Mouse (Mus musculus): ENCODE measurements around the gene Cdh4. TPM values are rescaled to one million over a fixed set of nuclear protein-coding genes. Genes with fewer than 3 reads are reported as not detected.

Cdh4 gene
- total and polyA plus RNA-seq, 2 experiments from 2014 or later, result 0.51 to 2.1 TPM

- Histone ChIP-seq H3K27me3 (ENCODE audit: control insufficient read depth, insufficient read depth, low read length) (no peaks in the 10 kb centered on the region), H3K27ac (ENCODE audit: low read depth) (no peak overlapping the region), H3K4me1 (ENCODE audit: control insufficient read depth, insufficient read depth) (no peaks in the 10 kb centered on the region), H3K9me3 (replicated peaks; ENCODE audit: control insufficient read depth, low read length) (no peaks in the 10 kb centered on the region), H3K4me3 (ENCODE audit: low read depth, low read length) (no peak overlapping the region), H3K36me3 (replicated peaks; ENCODE audit: control insufficient read depth, insufficient read depth, low read length) (no peaks in the 10 kb centered on the region), H3K9ac (replicated peaks; ENCODE audit: low read depth, low read length) (no peak overlapping the region), H3K4me2 (ENCODE audit: low read depth, low read length) (no peak overlapping the region)
- ATAC-seq (ENCODE audit: insufficient read depth, low read depth), result no peak
- 62% methylated on average over 16 of the region's 16 CpGs for WGBS
- TF ChIP-seq CTCF (IDR thresholded peaks at IDR 0.05; ENCODE audit: low read depth) (no peak), EP300 (IDR thresholded peaks at IDR 0.05; ENCODE audit: low read depth) (no peak)
- DNase-seq (ENCODE audit: low spot score), result no peak
Measured at GRCm38 (mm10) chr2:179733141-179733831, 291.1 kb downstream of the Cdh4 start.

GRCm38 (mm10) chr2:179742419-179742818 is 300.2 kb downstream of the Cdh4 start:
- Histone ChIP-seq H3K9me3 (replicated peaks; ENCODE audit: control insufficient read depth, low read length) (no peaks in the 10 kb centered on the region), H3K4me2 (ENCODE audit: low read depth, low read length) (no peak overlapping the region), H3K4me3 (ENCODE audit: low read depth, low read length) (no peak overlapping the region), H3K9ac (replicated peaks; ENCODE audit: low read depth, low read length) (no peak overlapping the region), H3K4me1 (ENCODE audit: control insufficient read depth, insufficient read depth) (no peaks in the 10 kb centered on the region), H3K27ac (ENCODE audit: low read depth) (no peak overlapping the region), H3K36me3 (replicated peaks; ENCODE audit: control insufficient read depth, insufficient read depth, low read length) (no peaks in the 10 kb centered on the region), H3K27me3 (ENCODE audit: control insufficient read depth, insufficient read depth, low read length) (no peaks in the 10 kb centered on the region)
- WGBS, result 100% methylated on average over 1 of the region's 1 CpGs
- TF ChIP-seq EP300 (IDR thresholded peaks at IDR 0.05; ENCODE audit: low read depth) (no peak), CTCF (IDR thresholded peaks at IDR 0.05; ENCODE audit: low read depth) (no peak)
- no peak for DNase-seq (ENCODE audit: low spot score)
- ATAC-seq (ENCODE audit: insufficient read depth, low read depth), result no peak

- Histone ChIP-seq H3K36me3 (replicated peaks; ENCODE audit: control insufficient read depth, insufficient read depth, low read length) (no peaks in the 10 kb centered on the region), H3K4me3 (ENCODE audit: low read depth, low read length) (no peak overlapping the region), H3K27me3 (ENCODE audit: control insufficient read depth, insufficient read depth, low read length) (no peaks in the 10 kb centered on the region), H3K9ac (replicated peaks; ENCODE audit: low read depth, low read length) (no peak overlapping the region), H3K4me2 (ENCODE audit: low read depth, low read length) (no peak overlapping the region), H3K4me1 (ENCODE audit: control insufficient read depth, insufficient read depth) (no peaks in the 10 kb centered on the region), H3K9me3 (replicated peaks; ENCODE audit: control insufficient read depth, low read length) (no peaks in the 10 kb centered on the region), H3K27ac (ENCODE audit: low read depth) (no peak overlapping the region)
- 66% methylated on average over 6 of the region's 6 CpGs for WGBS
- no peak for ATAC-seq (ENCODE audit: insufficient read depth, low read depth)
- no peak for TF ChIP-seq CTCF (IDR thresholded peaks at IDR 0.05; ENCODE audit: low read depth)
- no peak for TF ChIP-seq EP300 (IDR thresholded peaks at IDR 0.05; ENCODE audit: low read depth)
- DNase-seq (ENCODE audit: low spot score), result no peak
Measured at GRCm38 (mm10) chr2:179742828-179743227, 300.6 kb downstream of the Cdh4 start.

GRCm38 (mm10) chr2:179746491-179746890 is 304.3 kb downstream of the Cdh4 start:
- Histone ChIP-seq H3K4me3 (ENCODE audit: low read depth, low read length) (no peak overlapping the region), H3K9me3 (replicated peaks; ENCODE audit: control insufficient read depth, low read length) (no peaks in the 10 kb centered on the region), H3K36me3 (replicated peaks; ENCODE audit: control insufficient read depth, insufficient read depth, low read length) (no peaks in the 10 kb centered on the region), H3K27ac (ENCODE audit: low read depth) (no peak overlapping the region), H3K27me3 (ENCODE audit: control insufficient read depth, insufficient read depth, low read length) (no peaks in the 10 kb centered on the region), H3K4me1 (ENCODE audit: control insufficient read depth, insufficient read depth) (peaks cover 21% of the 10 kb centered on the region; the same call in 1 of the 2 replicates), H3K4me2 (ENCODE audit: low read depth, low read length) (no peak overlapping the region), H3K9ac (replicated peaks; ENCODE audit: low read depth, low read length) (no peak overlapping the region)
- ATAC-seq (ENCODE audit: insufficient read depth, low read depth) (no peak), DNase-seq (ENCODE audit: low spot score) (no peak)
- WGBS, result 82% methylated on average over 7 of the region's 7 CpGs
- TF ChIP-seq EP300 (IDR thresholded peaks at IDR 0.05; ENCODE audit: low read depth) (no peak), CTCF (IDR thresholded peaks at IDR 0.05; ENCODE audit: low read depth) (no peak)

- 32% methylated on average over 3 of the region's 3 CpGs for WGBS
- no peak for ATAC-seq (ENCODE audit: insufficient read depth, low read depth)
Measured at GRCm38 (mm10) chr2:179749399-179749798, 307.2 kb downstream of the Cdh4 start.

GRCm38 (mm10) chr2:179753811-179754210 is 311.6 kb downstream of the Cdh4 start:
- Histone ChIP-seq H3K9ac (replicated peaks; ENCODE audit: low read depth, low read length) (no peak overlapping the region), H3K4me1 (ENCODE audit: control insufficient read depth, insufficient read depth) (peaks cover 18% of the 10 kb centered on the region; the same call in 1 of the 2 replicates), H3K27me3 (ENCODE audit: control insufficient read depth, insufficient read depth, low read length) (no peaks in the 10 kb centered on the region), H3K4me3 (ENCODE audit: low read depth, low read length) (no peak overlapping the region), H3K36me3 (replicated peaks; ENCODE audit: control insufficient read depth, insufficient read depth, low read length) (no peaks in the 10 kb centered on the region), H3K9me3 (replicated peaks; ENCODE audit: control insufficient read depth, low read length) (no peaks in the 10 kb centered on the region), H3K27ac (ENCODE audit: low read depth) (no peak overlapping the region), H3K4me2 (ENCODE audit: low read depth, low read length) (no peak overlapping the region)
- ATAC-seq (ENCODE audit: insufficient read depth, low read depth), result no peak
- 86% methylated on average over 9 of the region's 9 CpGs for WGBS
- no peak for DNase-seq (ENCODE audit: low spot score)
- no peak for TF ChIP-seq EP300 (IDR thresholded peaks at IDR 0.05; ENCODE audit: low read depth)
- no peak for TF ChIP-seq CTCF (IDR thresholded peaks at IDR 0.05; ENCODE audit: low read depth)

More at GRCm38 (mm10) chr2:179749399-179749798, 307.2 kb downstream of the Cdh4 start:
- DNase-seq (ENCODE audit: low spot score), result no peak
- H3K27ac ChIP-seq (ENCODE audit: low read depth), result no peak overlapping the region
- H3K27me3 ChIP-seq (ENCODE audit: control insufficient read depth, insufficient read depth, low read length), result no peaks in the 10 kb centered on the region
- no peaks in the 10 kb centered on the region for H3K9me3 ChIP-seq (replicated peaks; ENCODE audit: control insufficient read depth, low read length)
- H3K9ac ChIP-seq (replicated peaks; ENCODE audit: low read depth, low read length), result no peak overlapping the region
- no peak for TF ChIP-seq EP300 (IDR thresholded peaks at IDR 0.05; ENCODE audit: low read depth)
- TF ChIP-seq CTCF (IDR thresholded peaks at IDR 0.05; ENCODE audit: low read depth), result no peak
- H3K4me1 ChIP-seq (ENCODE audit: control insufficient read depth, insufficient read depth), result peaks cover 21% of the 10 kb centered on the region; the same call in 1 of the 2 replicates
- no peak overlapping the region for H3K4me3 ChIP-seq (ENCODE audit: low read depth, low read length)
- no peak overlapping the region for H3K4me2 ChIP-seq (ENCODE audit: low read depth, low read length)
- no peaks in the 10 kb centered on the region for H3K36me3 ChIP-seq (replicated peaks; ENCODE audit: control insufficient read depth, insufficient read depth, low read length)

Measured in heart, postnatal 0 days (tissue).